Mouse (Mus musculus): ENCODE measurements around the gene Rnase2a.
"Not testable (repeated sequence)": the region's sequence is repeated elsewhere in the genome, so short reads cannot be mapped to it uniquely, and the experiment has no call there.

Gene Rnase2a

GRCm38 (mm10) chr14:51256041-51256440 is at the start of gene Rnase2a:
Rnase2a (minus strand) TSS chr14:51256112.
- DNase-seq (ENCODE audit: low spot score) = peak; percentile 32

GRCm38 (mm10) chr14:51291505-51291904 is 35.6 kb upstream of the Rnase2a start:
- no peak for DNase-seq (ENCODE audit: low spot score)

GRCm38 (mm10) chr14:51278515-51278914 is 22.6 kb upstream of the Rnase2a start:
- peak; percentile 3 for DNase-seq (ENCODE audit: low spot score)

GRCm38 (mm10) chr14:51268677-51269076 is 12.8 kb upstream of the Rnase2a start:
- DNase-seq (ENCODE audit: low spot score) = no peak

- DNase-seq (ENCODE audit: low spot score) = peak; percentile 67
Measured at GRCm38 (mm10) chr14:51266113-51266512, 10.2 kb upstream of the Rnase2a start.

GRCm38 (mm10) chr14:51265667-51266066 is 9.8 kb upstream of the Rnase2a start:
- no peak for DNase-seq (ENCODE audit: low spot score)

- DNase-seq (ENCODE audit: low spot score) = no peak
Measured at GRCm38 (mm10) chr14:51262397-51262796, 6.5 kb upstream of the Rnase2a start.

GRCm38 (mm10) chr14:51259741-51260140 is 3.8 kb upstream of the Rnase2a start:
- DNase-seq (ENCODE audit: low spot score) = no peak

GRCm38 (mm10) chr14:51253569-51253968 is 2.3 kb downstream of the Rnase2a start:
- DNase-seq (ENCODE audit: low spot score) = no peak

- DNase-seq (ENCODE audit: low spot score) = not testable (repeated sequence)
Measured at GRCm38 (mm10) chr14:51252206-51252605, 3.7 kb downstream of the Rnase2a start.

GRCm38 (mm10) chr14:51250348-51250747 is 5.6 kb downstream of the Rnase2a start:
- no peak for DNase-seq (ENCODE audit: low spot score)

- DNase-seq (ENCODE audit: low spot score) = no peak
Measured at GRCm38 (mm10) chr14:51247736-51248135, 8.2 kb downstream of the Rnase2a start.

GRCm38 (mm10) chr14:51240899-51241298 is 15.0 kb downstream of the Rnase2a start:
- peak; percentile 49 for DNase-seq (ENCODE audit: low spot score)

GRCm38 (mm10) chr14:51237488-51237887 is 18.4 kb downstream of the Rnase2a start:
- DNase-seq (ENCODE audit: low spot score) = not testable (repeated sequence)

GRCm38 (mm10) chr14:51229657-51230056 is 26.3 kb downstream of the Rnase2a start:
- DNase-seq (ENCODE audit: low spot score) = not testable (repeated sequence)

- DNase-seq (ENCODE audit: low spot score) = not testable (repeated sequence)
Measured at GRCm38 (mm10) chr14:51220075-51220474, 35.8 kb downstream of the Rnase2a start.

All from lung, postnatal 25 days (tissue).